Mouse (Mus musculus) right cerebral cortex, adult 2 months (tissue): ENCODE data around the gene Polr3b.

Source experiments
- DNase-seq, 2 experiments: peaks; one replicate each; pipeline ENCODE4 v3.0.0; 2021 to 2022; ENCODE audit warnings: low spot score in 2 of 2

Gene Polr3b

DNA sequence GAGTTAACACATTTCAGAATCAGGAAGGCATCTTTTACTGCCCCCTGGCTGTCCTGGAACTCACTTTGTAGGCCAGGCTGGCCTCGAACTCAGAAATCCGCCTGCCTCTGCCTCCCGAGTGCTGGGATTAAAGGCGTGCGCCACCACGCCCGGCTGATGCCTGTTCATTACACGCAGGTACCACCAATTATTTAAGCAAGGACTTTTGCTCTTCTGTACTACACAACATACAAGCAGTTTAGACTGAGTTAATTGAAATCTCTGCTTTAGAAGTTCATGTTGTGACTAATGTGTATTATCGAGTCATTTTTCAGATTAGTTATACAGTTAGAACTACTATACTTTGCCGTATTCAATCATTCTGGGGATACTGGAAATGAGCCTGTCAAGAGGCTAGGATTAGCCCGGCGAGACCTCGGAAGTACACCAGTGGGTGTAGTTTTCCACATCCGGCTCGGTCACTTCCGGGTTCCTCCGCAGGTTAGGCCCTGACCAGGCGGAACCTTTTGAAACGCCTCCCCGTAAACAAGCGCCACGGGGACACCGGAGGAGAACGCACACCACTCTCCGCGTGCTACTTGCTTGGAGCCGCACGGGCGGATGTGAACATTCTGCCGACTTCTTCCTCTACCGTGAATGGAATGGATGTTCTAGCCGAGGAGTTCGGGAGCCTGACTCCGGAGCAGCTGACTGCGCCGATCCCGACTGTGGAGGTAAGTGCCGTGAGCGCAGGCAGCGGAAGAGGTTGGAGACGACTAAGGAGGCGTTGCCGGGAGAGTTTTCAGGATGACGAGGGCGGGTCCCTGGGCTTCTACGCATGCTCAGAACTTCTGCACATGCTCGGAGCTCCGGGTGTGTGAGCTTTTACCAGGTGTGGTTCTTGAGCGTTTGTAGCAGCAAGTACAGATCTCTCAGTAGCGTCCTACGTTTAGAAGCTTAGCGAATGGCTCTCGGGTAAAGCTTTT lies at the start of gene Polr3b:
TSS of gene Polr3b (plus strand) at position 467 of the 965 bp plus-strand sequence.
- peak; percentile 96 to 97 for DNase-seq

DNA sequence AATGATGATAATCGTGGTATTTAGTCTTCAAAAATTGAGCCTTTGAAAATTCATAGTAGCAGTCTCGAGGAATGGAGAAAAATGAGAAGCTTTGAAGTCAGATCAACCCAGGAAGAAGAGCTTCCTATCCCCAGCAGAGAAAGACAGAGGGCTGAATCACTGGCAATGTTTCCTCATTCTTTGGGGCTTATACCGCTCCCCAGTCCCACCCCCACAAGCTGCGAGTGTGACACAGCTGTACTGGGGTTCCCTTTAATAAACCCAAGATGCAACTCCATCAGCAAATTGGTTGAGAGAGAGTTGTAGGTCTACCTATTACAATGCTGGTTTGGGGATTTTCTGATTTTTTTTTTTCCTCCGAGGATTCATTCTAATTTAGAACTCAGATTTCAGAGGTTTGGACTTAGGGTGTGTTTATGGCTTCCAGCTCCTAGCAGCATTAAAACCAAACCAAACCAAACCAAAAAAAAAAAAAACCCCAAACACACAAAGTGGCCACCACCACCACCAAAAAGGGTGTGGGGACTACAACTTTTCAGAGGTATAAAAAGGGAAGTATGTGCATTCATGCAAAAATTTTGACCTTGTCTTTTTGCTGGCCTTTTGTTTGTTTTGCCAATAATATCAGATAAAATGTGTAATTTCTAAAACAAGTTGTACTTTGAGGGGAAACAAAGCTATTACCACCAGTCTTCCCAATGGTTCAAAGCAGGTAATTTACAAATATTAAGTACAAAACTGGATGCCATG lies 48.2 kb upstream of the Polr3b start:
- no peak for DNase-seq

DNA sequence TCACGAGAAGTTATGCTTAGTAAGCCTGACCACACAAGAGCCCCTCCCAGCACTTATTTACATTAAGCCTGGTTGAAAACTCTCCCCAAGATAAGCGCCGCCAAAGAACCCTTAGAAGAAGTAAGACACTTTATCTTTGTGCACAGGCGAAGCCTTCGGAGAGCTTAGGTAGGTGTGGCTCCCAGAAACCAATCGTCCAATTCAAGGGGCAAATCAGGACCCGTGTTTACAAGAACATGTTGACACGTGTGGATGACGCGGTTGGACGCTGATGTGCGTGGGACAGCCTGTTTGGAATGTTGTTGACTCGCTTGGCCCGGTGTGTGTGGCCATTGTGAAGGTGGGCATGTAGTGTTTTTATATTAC lies 46.1 kb upstream of the Polr3b start:
- DNase-seq: no peak

DNA sequence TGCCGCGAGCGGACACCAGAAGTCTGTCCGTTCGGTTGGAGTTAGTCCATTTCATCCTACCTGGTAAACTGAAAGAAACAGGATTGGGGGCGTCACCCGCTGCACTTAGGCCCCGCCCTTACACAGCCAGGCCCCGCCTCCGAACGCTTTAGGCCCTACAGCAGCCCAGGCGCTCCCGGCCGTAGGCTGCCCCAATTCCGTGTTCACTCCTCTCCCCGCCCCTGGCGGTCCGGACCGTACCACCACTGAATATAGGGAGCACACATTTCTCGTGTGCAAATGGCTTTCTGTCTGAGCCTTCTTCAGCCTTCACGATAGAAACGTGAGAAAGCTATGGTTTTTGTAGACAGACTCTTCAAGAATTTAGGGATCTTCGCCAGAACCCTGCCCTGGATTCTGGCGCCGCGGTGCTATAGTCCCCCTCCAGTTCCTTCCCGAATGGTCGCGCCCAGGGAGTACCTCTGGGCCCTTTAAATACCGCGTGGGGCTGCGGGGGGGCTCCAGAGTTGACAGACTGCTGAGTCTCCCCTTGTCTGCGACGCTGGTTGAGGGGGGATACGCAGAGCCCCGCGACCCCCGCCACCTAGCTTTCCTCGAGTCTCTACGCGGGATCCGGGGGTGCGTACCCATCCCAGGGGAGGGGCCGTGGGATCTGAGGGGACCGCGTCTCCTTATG lies 45.6 kb upstream of the Polr3b start, which contains the start of gene Tcp11l2:
TSS of gene Tcp11l2 (plus strand) at position 232 of the 676 bp plus-strand sequence.
- DNase-seq: peak; percentile 92 to 94

DNA sequence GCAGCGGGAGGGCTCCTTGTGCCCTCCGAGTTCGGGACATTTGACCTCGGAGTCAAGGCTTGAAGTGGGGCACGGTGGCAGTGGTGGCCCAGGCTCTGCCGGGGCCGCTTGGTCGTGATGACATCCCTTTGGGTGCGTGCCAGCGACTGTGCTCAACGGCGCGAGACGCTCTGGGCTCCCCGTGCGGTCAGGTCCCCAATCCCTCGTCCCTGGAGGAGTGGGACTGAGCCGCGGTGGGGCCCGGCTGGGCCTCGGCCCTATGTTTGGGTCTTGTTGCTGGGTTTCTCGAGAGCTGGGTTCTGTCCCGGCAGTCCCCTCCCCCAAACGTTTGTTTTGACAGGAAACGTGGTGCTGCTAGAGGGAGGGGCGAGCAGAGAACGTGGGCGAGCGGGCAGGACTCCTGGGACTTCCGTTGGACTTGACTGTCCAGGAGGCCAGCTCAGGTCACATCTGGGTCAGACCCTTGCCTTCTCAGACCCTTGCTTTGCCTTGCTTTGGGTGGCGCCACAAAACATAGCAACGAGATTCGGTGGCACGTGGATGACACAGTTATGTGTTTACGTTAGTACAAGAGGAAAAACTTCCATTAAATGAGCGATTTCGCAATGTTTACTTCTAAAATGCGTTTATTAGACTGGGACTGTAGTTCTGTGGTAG lies 44.9 kb upstream of the Polr3b start:
- DNase-seq: peak; percentile 56 to 73

DNA sequence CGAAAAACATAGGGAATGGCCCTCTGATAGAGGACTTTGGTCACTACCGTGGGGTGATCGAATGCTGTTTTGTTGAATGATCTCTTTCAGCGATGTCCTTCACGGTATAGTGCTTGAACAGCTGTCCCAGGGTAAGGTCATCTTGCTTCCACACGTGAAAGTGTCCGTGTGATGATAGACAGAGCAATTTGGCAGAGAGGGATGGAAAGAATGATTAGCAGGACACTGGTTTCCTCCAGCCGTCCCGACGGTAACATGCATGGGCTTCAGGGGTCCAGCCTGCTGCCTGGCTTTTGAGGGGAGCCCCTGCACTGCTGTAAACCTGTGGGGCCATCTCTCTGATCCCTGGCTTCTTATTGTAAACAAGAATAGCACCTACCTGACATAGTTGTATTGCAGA lies 43.4 kb upstream of the Polr3b start:
- DNase-seq: no peak

DNA sequence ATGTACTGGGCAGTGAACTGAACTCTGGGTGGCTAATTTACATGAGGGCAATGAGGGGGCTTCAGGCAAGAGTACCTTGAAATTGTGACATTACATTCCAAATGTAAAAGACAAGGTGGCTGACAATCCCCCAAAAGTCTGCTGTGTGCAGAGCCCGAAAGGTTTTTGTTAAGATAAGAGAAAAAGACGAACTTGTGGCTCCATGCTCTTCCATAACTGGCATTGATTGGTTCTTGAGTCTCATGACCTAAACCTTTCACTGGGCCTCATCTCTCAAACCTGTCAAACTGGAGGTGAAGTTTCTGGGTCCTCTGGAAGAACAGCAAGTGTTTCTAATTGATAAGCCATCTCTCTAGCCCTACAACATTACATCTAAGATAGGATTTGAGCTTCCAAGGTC lies 42.6 kb upstream of the Polr3b start:
- no peak for DNase-seq

DNA sequence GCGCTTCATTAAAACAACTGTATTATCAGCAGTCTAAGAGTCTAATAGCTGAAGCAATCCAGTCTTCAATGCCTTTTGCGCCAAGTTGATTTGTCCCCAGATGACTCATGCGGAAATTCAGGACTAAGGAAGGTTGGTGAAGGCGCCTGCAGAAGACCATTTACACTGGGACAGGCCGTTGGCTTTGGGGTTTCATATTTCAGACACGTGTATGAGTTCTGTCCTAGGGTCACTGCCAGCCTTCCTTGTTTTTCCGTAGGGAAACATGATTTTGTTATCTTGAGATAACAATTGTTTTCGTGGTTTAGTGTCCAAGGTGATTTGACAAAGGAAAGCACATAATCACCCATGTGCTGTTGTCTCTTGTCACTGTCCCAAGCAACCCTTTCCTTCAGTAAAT lies 40.9 kb upstream of the Polr3b start:
- no peak for DNase-seq

DNA sequence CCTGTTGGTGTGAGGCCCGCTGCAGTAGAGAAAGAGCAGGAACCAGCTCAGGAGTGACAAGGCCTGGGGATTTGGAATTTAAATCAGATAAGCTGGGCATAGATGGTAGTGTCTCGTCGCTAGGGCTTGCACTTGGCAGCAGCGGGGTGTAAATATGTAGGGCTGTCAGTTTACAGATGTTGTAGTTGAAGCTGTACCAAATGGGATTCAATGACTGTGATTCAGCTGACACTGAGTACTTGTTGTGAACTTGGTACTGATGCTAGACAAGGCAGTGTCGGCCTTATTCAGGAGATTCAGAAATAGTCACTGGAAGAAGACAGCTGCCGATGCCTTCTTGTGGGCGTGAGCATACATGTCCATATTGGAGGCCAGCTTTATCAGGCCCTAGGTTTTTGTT lies 39.9 kb upstream of the Polr3b start:
- DNase-seq: no peak

DNA sequence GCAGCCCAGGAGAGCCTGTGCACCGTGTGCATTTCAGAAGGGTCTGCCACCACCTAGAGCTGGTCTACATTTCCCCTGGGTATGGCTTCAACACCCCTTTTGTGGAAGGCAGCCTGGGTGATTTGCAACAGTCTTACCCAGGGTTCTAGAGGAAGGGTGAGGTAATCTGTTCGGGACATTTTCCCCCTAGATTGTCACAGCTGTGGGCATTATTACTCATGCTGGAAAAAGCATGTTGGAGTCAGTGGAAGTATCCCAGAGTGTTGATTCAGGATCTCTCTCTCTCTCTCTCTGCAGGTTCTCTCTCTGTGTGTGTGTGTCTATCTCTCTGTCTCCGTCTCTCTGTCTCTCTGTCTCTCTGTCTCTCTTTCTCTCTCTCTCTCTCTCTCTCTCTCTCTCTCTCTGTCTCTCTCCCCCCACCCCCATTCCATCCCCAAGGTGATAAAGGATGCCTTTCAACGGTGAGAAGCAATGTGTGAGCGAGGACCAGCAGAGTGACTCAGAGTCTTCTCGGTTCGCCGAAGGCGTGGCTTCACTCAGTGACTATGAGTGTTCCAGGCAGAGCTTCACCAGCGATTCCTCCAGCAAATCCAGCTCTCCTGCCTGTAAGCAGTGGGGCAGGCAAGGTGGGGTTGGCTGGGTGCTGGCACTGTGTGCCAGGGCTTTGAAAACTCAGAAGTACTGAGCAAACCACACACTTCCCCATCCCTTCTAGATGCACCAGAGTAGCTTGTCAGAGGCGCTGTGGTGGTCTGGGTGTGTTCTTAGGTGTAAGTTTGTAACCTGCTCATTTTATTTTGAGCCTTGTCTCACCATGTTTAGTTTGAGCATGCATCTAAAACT lies 37.4 kb upstream of the Polr3b start:
- no peak for DNase-seq

DNA sequence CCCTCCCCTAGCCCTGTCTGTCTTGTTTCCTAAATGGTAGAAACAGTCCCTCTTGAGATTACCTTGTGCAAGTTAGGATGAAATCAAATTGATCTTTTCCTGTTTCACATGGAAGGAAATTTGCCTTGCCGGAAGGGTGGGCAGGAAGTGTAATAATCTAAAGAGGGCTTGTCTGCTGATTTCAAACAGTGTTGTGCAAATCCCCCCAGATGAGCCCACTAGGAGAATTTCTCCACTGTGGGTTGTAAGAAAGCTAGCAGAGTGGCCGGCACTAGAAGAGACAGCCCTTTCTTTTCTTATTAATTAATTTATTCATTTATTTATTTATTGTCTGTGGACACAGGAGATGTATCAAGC lies 36.8 kb upstream of the Polr3b start:
- no peak for DNase-seq

DNA sequence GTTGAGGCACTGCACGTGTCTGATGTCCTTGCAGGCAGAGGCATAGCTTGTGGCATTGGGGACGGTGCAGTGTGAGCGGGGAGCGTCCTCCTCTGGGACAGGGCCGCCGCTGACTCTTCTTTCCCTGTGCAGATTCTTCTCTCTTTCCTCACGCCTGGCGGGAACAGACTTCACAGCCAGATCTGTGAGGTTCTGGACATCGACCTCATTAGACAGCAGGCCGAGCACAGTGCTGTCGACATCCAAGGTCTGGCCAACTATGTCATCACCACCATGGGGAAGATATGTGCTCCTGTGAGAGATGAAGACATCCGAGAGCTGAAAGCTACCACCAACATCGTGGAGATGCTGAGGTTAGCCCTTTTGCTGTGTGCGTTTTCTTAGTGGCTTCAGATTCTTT lies 31.1 kb upstream of the Polr3b start:
- no peak for DNase-seq

DNA sequence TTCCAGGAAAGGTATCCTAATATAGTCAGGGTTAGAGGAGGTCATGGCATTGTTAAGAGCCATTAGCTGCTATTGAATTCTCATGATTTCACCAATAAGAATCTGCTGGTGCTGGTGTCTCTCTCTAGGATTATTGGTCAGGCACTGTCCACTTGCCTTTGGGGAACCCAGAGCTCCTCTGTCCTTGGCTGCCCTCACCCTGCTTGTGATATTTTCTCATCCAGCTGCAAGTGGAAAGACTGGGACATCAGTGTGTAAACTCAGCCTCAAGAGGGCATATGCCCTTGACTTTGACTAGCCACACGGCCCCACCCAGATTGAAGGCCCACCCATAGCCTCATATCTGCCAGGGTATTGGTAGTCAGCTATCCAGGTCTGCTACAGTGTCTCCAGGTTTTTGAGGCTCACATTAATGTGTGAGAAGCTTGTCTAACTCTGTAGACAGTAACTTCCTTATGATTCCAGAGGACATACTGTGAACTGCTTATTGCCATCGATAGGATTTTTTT lies 30.4 kb upstream of the Polr3b start:
- no peak for DNase-seq

DNA sequence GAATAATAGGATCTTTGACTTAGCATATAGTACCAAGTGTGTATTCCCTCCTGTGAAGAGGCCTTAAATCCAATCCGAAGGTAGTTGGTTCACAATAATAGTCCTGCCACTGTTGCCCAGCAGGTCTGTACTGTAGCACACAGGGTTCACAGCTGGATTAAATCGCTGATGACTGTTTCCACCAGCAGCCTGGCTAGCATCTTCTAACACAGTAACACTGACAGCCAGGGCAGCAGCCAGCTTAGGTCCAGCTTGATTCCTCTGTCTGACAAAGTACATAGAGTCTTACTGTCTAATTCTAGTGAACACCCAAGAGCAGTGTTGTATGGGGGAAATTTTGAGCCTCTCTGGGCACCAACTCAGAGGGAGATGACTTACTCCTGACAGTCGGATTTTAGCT lies 29.3 kb upstream of the Polr3b start:
- no peak for DNase-seq

DNA sequence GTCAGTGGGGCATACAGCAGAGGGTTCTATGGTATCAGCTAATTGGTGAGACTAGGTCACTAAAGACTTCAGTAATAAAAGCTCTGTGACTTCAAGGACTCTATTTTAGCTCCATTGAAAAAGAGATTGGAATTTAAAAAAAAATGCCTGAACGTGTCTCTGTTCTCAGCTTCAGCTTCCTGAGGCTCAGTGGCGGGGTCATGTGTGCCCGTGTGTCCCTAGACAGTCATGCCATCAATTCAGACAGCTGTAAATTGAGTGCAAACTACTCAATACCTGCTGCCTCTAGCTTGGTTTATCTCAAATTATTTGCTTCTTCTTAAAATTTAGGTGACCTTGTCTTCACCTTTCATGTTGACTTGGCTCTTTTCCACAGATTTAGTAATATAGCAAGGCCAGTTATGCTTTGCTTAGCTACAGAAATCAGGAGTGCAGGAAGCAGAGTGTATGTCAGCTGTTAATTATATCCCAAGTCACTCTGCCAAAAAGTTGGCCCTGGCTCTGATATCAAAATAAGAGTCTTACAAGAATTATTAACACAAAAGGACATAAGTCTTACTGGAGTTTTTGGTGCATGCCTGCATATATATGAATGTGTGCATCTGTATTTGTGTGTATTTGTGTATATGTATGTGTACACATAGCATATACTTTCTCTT lies 24.8 kb upstream of the Polr3b start:
- no peak for DNase-seq

DNA sequence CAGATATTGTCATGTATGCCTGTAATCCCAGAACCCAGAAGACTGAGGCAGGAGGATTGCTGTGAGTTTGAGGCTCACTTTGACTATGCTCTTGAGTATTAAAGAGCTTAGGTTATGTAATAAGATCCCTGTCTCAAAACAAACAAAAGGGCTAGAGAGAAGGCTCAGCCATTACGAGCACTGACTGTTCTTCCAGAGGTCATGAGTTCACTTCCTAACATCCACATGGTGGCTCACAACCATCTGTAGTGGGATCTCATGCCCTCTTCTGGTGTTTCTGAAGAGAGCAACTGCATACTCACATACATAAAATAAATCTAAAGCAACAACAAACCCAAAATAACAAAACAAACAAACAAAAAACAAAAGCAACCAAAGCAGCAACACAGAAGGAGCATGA lies 23.9 kb upstream of the Polr3b start:
- no peak for DNase-seq

DNA sequence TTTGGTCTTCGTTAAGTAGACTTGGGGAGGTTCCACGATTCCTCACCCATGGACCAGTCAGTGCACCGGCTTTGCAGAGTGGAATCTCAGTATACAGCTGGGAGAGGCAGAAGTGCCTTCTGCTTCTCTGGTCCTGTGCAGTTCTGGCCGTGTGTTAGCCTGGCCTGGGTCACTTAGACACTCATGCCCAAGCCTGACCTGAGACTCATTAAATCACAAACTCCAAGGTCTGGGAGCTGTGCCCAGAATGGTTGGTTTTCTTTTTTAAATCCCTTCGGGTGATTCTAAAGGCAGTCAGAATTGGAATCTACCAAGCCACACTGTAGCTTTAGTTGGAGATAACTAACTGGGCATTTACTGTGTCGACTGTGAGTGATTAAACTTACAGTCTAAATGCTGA lies 22.0 kb upstream of the Polr3b start:
- DNase-seq: no peak

DNA sequence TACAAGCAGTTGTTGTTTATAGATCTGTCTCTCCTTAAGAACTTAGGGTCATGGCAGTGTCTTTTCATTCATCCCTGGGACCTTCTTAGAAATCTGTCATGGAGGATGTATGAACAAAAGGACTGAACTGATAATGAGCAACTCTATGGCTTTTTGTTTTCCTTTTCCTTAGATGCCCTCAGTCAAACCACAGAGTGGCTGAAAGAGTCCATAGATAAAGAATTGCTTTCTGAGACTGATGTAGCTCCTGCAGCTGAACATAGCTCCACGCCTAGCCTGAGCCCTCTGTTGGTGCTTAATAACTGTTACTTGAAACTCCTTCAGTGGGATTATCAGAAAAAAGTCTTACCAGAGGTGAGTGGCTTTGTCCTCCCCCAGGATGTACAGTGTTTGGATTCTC lies 17.8 kb upstream of the Polr3b start:
- DNase-seq: no peak

DNA sequence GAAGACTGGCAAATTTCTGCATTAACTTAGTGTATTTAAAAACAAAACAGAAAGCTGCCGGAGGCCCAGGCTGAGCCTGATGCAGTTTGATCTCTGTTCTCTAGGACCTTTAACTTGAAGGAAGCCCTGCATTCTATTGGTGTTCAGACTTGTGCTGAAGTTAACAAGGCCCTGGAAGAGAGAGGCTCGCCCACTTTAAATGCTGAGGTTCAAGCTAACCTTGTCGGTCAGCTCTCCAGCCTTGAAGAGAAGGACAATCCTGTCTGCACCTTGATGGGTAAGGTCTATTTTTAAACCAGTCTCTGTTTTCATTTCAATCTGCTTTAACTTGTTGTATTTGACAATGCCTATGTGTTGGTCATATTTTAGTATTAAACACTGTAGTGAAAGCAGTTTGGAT lies 13.7 kb upstream of the Polr3b start:
- DNase-seq: no peak

DNA sequence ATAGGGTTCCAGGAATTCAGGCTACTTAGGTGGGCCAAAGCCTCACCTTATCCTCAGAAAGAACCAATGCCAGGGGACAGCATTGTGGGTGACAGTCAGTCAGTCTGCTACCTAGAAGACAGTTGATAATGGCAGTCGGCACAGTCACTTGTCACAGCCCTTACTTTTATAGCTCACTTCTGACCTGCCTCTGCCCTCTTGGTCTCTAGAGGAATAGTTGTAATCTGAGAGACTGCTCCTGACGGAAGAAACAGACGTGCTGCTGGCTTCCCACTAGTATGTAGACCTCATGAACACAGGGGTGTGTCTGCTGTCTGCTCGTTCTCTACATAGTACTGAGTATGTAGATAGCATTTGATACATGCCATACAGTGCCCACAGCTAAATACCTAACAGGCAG lies 11.8 kb upstream of the Polr3b start:
- no peak for DNase-seq
